Mouse (Mus musculus) liver, embryonic 16.5 days (tissue): ENCODE data around the gene Nt5dc3. TPM values are rescaled to one million over a fixed set of nuclear protein-coding genes. Genes with fewer than 3 reads are reported as not detected.

Experiments used
- ATAC-seq: fragments of 200-750 bp; cut with Nextera tagmentation; 2 replicates; pipeline ENCODE4 v1.8.0; 2017; ENCODE audit warnings: low read depth, mild to moderate bottlenecking, moderate number of reproducible peaks, moderate library complexity
- H3K27ac ChIP-seq: fragments of 300-500 bp; sonication (generic); 2 replicates; pipeline ENCODE4 v1.5.1; 2014; ENCODE audit warnings: mild to moderate bottlenecking, low read length
- H3K27me3 ChIP-seq: fragments of 300-500 bp; sonication (generic); 2 replicates; pipeline ENCODE4 v1.6.1; 2014; ENCODE audit warnings: low read depth, low read length, mixed read lengths; ENCODE audit not compliant: control insufficient read depth, insufficient read depth
- H3K36me3 ChIP-seq: fragments of 300-500 bp; sonication (generic); 2 replicates; pipeline ENCODE4 v1.6.1; 2014; ENCODE audit warnings: mild to moderate bottlenecking; ENCODE audit not compliant: control insufficient read depth, insufficient read depth
- H3K4me1 ChIP-seq: fragments of 300-500 bp; sonication (generic); 2 replicates; pipeline ENCODE4 v1.6.1; 2014; ENCODE audit warnings: low read depth, low read length, mixed read lengths; ENCODE audit not compliant: control insufficient read depth
- H3K4me2 ChIP-seq: fragments of 300-500 bp; sonication (generic); 2 replicates; pipeline ENCODE4 v1.6.1; 2014; ENCODE audit warnings: low read depth, low read length, mixed read lengths
- H3K4me3 ChIP-seq: fragments of 300-500 bp; sonication (generic); 2 replicates; pipeline ENCODE4 v1.5.1; 2014; ENCODE audit warnings: low read depth, mild to moderate bottlenecking, low read length
- H3K9ac ChIP-seq: fragments of 300-500 bp; sonication (generic); 2 replicates; pipeline ENCODE4 v1.6.1; 2014; ENCODE audit warnings: low read depth, low read length
- H3K9me3 ChIP-seq: fragments of 300-500 bp; sonication (generic); replicated peaks from 2 replicates; pipeline ENCODE4 v1.6.1; 2016; ENCODE audit warnings: low read length; ENCODE audit not compliant: control insufficient read depth
- WGBS: fragments of 180-500 bp; shearing (Covaris S2); extraction: QIAGEN DNeasy Blood & Tissue Kit; methylation state at CpG from one replicate; pipeline ENCODE4 v1.1.7; 2014; ENCODE audit not compliant: insufficient replicate concordance; 5-methylcytosine and 5-hydroxymethylcytosine counted together
- polyA plus RNA-seq: library from polyadenylated mRNA; unstranded; fragments of >200 nt; fragmentation: Nextera tagmentation; extraction: Ambion mirVana; gene quantifications from 2 replicates; pipeline ENCODE4 v1.2.1, GENCODE M21; 2015

Gene Nt5dc3
- polyA plus RNA-seq, 1 experiment from 2014 or later = 0.25 TPM

DNA sequence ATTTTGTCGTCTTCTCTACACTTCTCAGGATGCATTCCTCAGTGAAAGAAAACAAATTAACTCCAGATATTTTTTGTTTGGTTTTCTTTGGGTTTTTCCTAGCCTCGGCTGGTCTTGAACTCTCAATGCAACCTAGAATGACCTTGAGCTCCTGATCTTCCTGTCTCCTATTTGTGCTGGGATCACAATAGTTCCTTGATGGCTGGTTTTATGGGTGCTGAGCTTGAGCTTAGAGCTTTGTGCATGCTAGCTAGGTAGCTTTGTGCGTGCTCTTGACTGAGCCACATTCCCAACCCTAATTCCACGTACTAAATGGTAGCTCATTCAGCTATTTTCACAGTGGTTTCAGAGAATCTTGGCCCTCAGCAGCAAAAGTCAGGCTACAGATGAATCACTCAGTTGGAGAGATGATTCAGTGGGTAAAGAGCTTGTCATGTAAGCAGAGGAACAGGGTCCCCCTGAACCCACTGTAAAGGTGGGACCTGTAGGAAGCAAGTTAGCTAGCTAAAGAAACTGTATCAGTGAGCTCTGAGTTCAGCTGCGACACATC, 5.4 kb downstream of the Nt5dc3 start:
- Histone ChIP-seq H3K27ac (no peak overlapping the region), H3K27me3 (no peaks in the 10 kb centered on the region), H3K4me1 (peaks cover 8% of the 10 kb centered on the region), H3K4me3 (no peak overlapping the region), H3K4me2 (no peak overlapping the region), H3K36me3 (no peaks in the 10 kb centered on the region), H3K9ac (no peak overlapping the region), H3K9me3 (no peaks in the 10 kb centered on the region)
- ATAC-seq = no peak
- WGBS = 66% methylated on average over 5 of the region's 5 CpGs

DNA sequence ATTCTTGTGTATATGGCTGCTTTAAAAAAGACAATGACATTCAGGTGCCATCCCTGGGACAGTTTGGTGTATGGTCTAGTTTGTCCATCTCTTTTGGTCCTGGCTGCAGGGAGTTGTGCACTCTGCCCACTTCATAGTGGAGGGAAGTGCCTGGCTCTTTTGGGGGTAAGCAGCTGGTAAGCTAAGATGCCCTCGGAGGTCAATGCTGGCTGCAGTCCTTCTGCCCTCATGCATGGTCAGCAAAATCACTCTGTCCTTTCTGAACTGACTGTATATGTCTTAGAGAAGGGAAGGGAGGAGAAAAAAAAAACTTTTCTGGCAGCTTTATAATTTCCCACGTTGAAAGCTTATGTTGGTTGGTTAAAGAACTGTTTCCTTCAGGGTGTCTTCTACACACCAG, 6.6 kb downstream of the Nt5dc3 start:
- Histone ChIP-seq H3K36me3 (no peaks in the 10 kb centered on the region), H3K9ac (no peak overlapping the region), H3K4me3 (no peak overlapping the region), H3K27ac (no peak overlapping the region), H3K27me3 (no peaks in the 10 kb centered on the region), H3K4me1 (no peaks in the 10 kb centered on the region), H3K9me3 (no peaks in the 10 kb centered on the region), H3K4me2 (no peak overlapping the region)
- ATAC-seq = no peak
- WGBS = 41% methylated on average over 2 of the region's 2 CpGs

DNA sequence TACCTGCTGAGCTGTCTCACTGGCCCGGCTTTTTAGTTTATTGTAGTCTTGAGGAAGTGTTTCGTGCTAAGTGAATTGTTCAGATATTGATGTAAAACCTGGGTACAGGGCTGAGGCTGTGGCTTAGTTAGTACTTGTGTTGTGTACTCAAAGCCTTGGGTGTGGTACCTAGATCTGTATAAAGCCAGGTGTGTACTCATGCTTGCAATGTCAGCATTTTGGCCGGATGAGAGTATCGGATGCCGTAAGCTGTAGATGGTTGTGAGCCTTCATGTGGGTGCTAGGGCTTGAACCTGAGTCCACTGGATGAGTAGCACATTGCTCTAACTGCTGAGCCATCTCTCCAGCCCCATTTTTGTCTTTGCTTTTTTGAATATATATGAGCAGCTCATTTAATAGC, 7.3 kb downstream of the Nt5dc3 start:
- Histone ChIP-seq H3K36me3 (no peaks in the 10 kb centered on the region), H3K4me2 (no peak overlapping the region), H3K9me3 (no peaks in the 10 kb centered on the region), H3K27me3 (no peaks in the 10 kb centered on the region), H3K4me1 (no peaks in the 10 kb centered on the region), H3K4me3 (no peak overlapping the region), H3K27ac (no peak overlapping the region), H3K9ac (no peak overlapping the region)
- ATAC-seq = no peak
- 69% methylated on average over 5 of the region's 5 CpGs for WGBS

DNA sequence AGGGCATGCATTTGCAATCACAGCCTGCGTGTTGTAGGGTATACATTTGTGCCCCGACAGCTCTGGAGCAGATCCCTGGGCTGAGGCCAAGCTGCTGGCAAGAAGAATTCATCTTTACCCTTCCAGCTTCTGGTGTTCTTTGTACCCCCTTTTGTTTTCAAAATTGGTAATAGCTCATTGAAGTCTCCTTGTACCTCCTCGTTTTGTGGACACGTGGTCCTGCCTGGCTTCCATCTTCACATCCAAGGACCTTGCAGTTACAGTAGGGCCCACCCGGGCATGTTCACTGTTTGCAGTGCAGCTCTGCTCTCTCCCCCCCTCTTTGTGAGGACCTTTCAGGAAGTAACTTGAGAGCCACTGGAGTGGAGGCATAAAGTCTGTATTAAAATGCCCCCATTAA, 9.4 kb downstream of the Nt5dc3 start:
- H3K4me1 ChIP-seq = no peaks in the 10 kb centered on the region
- H3K27ac ChIP-seq = no peak overlapping the region
- no peak overlapping the region for H3K9ac ChIP-seq
- H3K4me3 ChIP-seq = no peak overlapping the region
- H3K27me3 ChIP-seq = no peaks in the 10 kb centered on the region
- H3K4me2 ChIP-seq = no peak overlapping the region
- 59% methylated on average over 5 of the region's 5 CpGs for WGBS
- no peaks in the 10 kb centered on the region for H3K36me3 ChIP-seq
- ATAC-seq = no peak
- H3K9me3 ChIP-seq = no peaks in the 10 kb centered on the region

DNA sequence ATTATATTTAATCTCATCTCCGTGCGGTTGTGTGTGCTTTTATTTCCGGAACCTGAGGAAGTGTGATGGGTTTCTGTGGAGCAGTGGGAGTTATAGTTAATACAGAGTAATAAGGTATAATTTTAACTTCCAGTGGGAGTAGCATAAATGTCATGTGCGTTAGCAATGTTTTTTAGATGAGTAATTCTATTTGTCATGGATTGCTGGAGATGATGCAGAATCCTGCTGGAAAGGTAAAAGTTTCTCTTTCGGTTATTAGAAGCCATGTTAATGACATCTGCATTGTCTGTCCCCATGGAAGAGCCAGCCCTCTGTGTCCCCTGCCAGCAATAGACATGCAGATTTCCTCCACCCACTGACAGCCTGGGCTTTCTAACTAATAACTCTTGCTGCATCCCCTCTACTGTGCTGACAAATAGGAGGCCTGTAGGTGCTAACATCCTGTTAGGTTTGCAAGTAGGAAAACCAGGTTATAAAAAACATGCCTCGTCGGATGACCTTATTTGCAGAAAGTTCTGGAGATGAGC, 10.4 kb downstream of the Nt5dc3 start:
- H3K9ac ChIP-seq = no peak overlapping the region
- no peaks in the 10 kb centered on the region for H3K9me3 ChIP-seq
- H3K36me3 ChIP-seq = no peaks in the 10 kb centered on the region
- ATAC-seq = no peak
- no peaks in the 10 kb centered on the region for H3K4me1 ChIP-seq
- H3K4me3 ChIP-seq = no peak overlapping the region
- WGBS = 74% methylated on average over 7 of the region's 7 CpGs
- no peak overlapping the region for H3K27ac ChIP-seq
- H3K27me3 ChIP-seq = no peaks in the 10 kb centered on the region
- no peak overlapping the region for H3K4me2 ChIP-seq

DNA sequence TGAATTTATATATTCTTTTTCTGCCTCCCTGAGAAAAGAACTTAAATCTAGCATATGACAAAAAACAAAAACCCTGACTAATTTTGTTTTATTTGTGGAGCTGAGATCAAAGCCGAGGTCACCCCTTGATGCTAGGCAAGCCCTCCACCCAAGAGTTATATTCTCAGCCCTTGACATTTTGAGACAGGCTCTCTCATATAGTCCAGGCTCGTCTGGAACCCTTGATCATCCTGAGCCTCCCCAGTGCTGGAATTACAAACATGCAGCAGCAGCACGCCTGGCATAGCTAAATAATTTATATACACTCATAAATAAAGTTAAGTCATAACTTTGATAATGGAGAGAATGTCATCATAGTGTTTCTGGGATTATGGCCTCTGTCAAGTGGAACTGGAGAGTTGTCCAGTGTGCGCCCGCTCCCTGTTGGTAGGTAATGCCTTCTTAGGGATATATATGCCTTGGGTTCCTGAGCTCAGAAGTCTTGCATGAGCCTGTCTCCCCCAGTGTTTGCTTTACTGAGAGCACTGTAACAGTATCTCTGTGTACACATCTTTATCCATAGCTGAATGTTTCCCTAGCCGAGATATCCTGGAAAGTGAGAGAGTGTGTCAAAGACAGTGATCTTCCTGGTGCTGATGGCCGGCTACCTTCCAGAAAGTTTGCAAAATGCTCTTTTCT, 12.8 kb downstream of the Nt5dc3 start:
- Histone ChIP-seq H3K27me3 (no peaks in the 10 kb centered on the region), H3K36me3 (no peaks in the 10 kb centered on the region), H3K4me3 (no peak overlapping the region), H3K9ac (no peak overlapping the region), H3K4me2 (no peak overlapping the region), H3K27ac (no peak overlapping the region), H3K4me1 (no peaks in the 10 kb centered on the region), H3K9me3 (no peaks in the 10 kb centered on the region)
- WGBS = 70% methylated on average over 7 of the region's 7 CpGs
- no peak for ATAC-seq

DNA sequence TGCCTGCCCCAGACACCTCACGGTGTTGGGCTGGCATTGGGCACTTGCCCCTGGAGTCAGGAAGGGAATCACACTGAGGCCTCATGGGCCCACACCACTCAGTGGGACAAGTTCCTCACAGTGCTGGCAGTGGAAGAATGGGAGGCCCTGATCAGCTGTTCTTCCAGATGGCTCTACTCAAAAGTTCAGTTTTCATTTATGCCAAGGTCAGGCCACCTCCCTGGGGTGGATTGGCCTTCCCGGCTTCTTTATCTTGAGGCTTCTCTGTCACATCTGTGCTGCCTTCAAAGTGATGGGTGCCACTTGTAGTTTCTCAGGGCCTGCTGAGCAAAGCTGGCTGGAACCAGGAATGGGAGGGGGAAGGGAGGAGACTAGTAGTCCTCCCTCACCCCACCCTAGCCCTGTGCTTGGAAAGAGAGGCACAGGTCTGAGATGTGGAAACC, 14.7 kb downstream of the Nt5dc3 start:
- no peak for ATAC-seq

DNA sequence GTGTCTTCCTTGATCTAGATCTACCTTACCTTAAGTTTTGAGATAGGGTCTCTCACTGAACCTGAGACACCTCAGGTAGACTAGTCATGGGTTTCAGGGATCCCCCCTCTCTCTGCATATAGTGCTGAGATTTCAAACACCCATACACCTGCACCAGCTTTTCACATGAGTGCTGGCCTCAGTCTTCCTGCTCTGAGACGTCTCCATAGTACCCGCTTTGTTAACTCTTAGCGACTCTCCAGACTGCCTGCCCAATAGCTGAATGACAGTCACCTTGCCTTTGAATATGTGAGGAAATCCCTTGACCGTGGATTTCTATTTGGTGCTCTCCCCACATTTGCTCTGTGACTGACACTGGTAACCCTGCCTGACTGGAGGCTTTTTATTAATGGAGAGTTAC, 15.4 kb downstream of the Nt5dc3 start:
- H3K4me1 ChIP-seq = no peaks in the 10 kb centered on the region
- H3K9me3 ChIP-seq = no peaks in the 10 kb centered on the region
- no peak overlapping the region for H3K27ac ChIP-seq
- no peak overlapping the region for H3K9ac ChIP-seq
- H3K36me3 ChIP-seq = no peaks in the 10 kb centered on the region
- no peak for ATAC-seq
- no peak overlapping the region for H3K4me3 ChIP-seq
- H3K4me2 ChIP-seq = no peak overlapping the region
- WGBS = 82% methylated on average over 4 of the region's 4 CpGs
- no peaks in the 10 kb centered on the region for H3K27me3 ChIP-seq

More for the DNA sequence above, 14.7 kb downstream of the Nt5dc3 start:
- Histone ChIP-seq H3K4me1 (no peaks in the 10 kb centered on the region), H3K9ac (no peak overlapping the region), H3K4me2 (no peak overlapping the region), H3K27me3 (no peaks in the 10 kb centered on the region), H3K36me3 (no peaks in the 10 kb centered on the region), H3K4me3 (no peak overlapping the region), H3K9me3 (no peaks in the 10 kb centered on the region), H3K27ac (no peak overlapping the region)
- 43% methylated on average over 2 of the region's 2 CpGs for WGBS

DNA sequence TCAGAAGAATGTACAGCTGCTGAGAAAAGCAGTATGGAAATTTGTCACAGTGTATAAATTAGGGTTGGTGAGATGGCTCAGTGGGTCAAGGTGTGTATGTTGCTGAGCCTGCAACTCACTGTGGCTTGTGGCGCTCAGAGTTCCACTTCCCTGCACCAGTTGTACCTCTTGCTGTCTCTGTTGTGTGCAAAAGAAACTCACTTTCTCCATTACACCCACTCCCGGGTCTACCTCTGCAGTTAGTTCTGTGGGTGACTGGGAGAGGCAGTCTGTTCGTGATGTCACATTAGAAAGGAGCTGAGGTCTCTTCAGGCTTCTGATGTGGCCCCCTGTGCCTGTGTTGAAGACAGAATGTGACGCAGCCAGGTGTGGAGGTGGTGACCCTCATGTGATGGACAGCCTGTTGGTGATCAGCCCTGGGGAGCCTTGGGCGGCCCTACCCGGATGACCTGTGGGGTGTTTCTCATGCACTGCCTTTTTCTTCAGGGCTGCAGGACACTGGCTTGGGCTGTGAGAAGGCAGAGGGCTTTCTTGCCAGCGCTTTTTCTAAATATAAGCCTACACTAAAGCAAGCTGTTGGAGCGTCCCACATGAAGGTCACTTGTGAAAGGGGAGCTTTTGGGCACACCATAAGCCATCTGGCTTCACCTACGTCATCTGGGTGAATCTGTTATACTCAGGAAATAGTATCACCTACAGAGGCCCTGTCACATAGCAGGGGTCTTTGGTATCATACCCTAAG, 16.2 kb downstream of the Nt5dc3 start:
- Histone ChIP-seq H3K4me3 (no peak overlapping the region), H3K9ac (no peak overlapping the region), H3K36me3 (no peaks in the 10 kb centered on the region), H3K27me3 (no peaks in the 10 kb centered on the region), H3K9me3 (no peaks in the 10 kb centered on the region), H3K4me1 (no peaks in the 10 kb centered on the region), H3K4me2 (no peak overlapping the region), H3K27ac (no peak overlapping the region)
- ATAC-seq = no peak
- WGBS = 76% methylated on average over 9 of the region's 9 CpGs
